Mouse (Mus musculus): ENCODE results near the gene H6pd.

Gene H6pd

GRCm38 (mm10) chr4:149975291-149975690 lies 33.5 kb downstream of the H6pd start:
- no peak for DNase-seq

GRCm38 (mm10) chr4:149971393-149971792 lies 37.4 kb downstream of the H6pd start:
- DNase-seq = no peak

- no peak for DNase-seq
Observed at GRCm38 (mm10) chr4:149968526-149968925, 40.3 kb downstream of the H6pd start.

GRCm38 (mm10) chr4:149966963-149967362 lies 41.9 kb downstream of the H6pd start:
- no peak for DNase-seq

- DNase-seq = no peak
Observed at GRCm38 (mm10) chr4:149966252-149966651, 42.6 kb downstream of the H6pd start.

- DNase-seq = no peak
Observed at GRCm38 (mm10) chr4:149965672-149966071, 43.2 kb downstream of the H6pd start.

- DNase-seq = no peak
Observed at GRCm38 (mm10) chr4:149965242-149965641, 43.6 kb downstream of the H6pd start.

GRCm38 (mm10) chr4:149964770-149965169 lies 44.1 kb downstream of the H6pd start:
- no peak for DNase-seq

- no peak for DNase-seq
Observed at GRCm38 (mm10) chr4:149964285-149964684, 44.5 kb downstream of the H6pd start.

- DNase-seq = no peak
Observed at GRCm38 (mm10) chr4:149960391-149960790, 48.4 kb downstream of the H6pd start.

GRCm38 (mm10) chr4:149959816-149960215 lies 49.0 kb downstream of the H6pd start:
- no peak for DNase-seq

GRCm38 (mm10) chr4:149958566-149958965 lies 50.3 kb downstream of the H6pd start:
- DNase-seq = peak; percentile 75

GRCm38 (mm10) chr4:149956048-149956447 lies 52.8 kb downstream of the H6pd start:
- DNase-seq = no peak

GRCm38 (mm10) chr4:149955631-149956030 lies 53.2 kb downstream of the H6pd start:
- no peak for DNase-seq

GRCm38 (mm10) chr4:149954893-149955439 lies 53.9 kb downstream of the H6pd start, which contains the start of gene Spsb1:
TSS of gene Spsb1 (minus strand) at chr4:149955043.
- peak; percentile 95 for DNase-seq

- peak; percentile 16 for DNase-seq
Observed at GRCm38 (mm10) chr4:149953621-149954481, 55.0 kb downstream of the H6pd start.

GRCm38 (mm10) chr4:149952201-149952600 lies 56.6 kb downstream of the H6pd start:
- DNase-seq = no peak

GRCm38 (mm10) chr4:149951201-149951600 lies 57.6 kb downstream of the H6pd start:
- DNase-seq = no peak

- no peak for DNase-seq
Observed at GRCm38 (mm10) chr4:149949691-149950090, 59.1 kb downstream of the H6pd start.

- no peak for DNase-seq
Observed at GRCm38 (mm10) chr4:149948119-149948518, 60.7 kb downstream of the H6pd start.

GRCm38 (mm10) chr4:149947396-149947795 lies 61.4 kb downstream of the H6pd start:
- no peak for DNase-seq

- no peak for DNase-seq
Observed at GRCm38 (mm10) chr4:149945194-149945593, 63.6 kb downstream of the H6pd start.

GRCm38 (mm10) chr4:149944214-149944613 lies 64.6 kb downstream of the H6pd start:
- DNase-seq = no peak

Data from liver (tissue).